Mouse (Mus musculus) limb, embryonic 11.5 days (tissue): ENCODE measurements around the gene Nol4l. TPM values are rescaled to one million over a fixed set of nuclear protein-coding genes. Genes with fewer than 3 reads are reported as not detected.
"Not testable (repeated sequence)": the region's sequence is repeated elsewhere in the genome, so short reads cannot be mapped to it uniquely, and the experiment has no call there.

Experiments used
- ATAC-seq: fragments of 200-750 bp; cut with Nextera tagmentation; 2 replicates; pipeline ENCODE4 v1.8.0; 2017; ENCODE audit warnings: low read depth; ENCODE audit not compliant: insufficient number of reproducible peaks, low FRiP score, low TSS enrichment
- DNase-seq: peaks from one replicate; pipeline ENCODE4 v3.0.0-alpha.2; 2015; ENCODE audit warnings: low spot score
- H3K27ac ChIP-seq: fragments of 300-500 bp; sonication (generic); replicated peaks from 2 replicates; pipeline ENCODE4 v1.5.1; 2014; ENCODE audit warnings: low read depth, mild to moderate bottlenecking, low read length
- H3K27me3 ChIP-seq: fragments of 300-500 bp; sonication (generic); 2 replicates; pipeline ENCODE4 v1.6.1; 2014; ENCODE audit warnings: mild to moderate bottlenecking, low read length, mixed read lengths; ENCODE audit not compliant: control insufficient read depth, insufficient read depth
- H3K36me3 ChIP-seq: fragments of 300-500 bp; sonication (generic); 2 replicates; pipeline ENCODE4 v1.6.1; 2014; ENCODE audit warnings: mild to moderate bottlenecking, low read length, moderate library complexity, mixed read lengths; ENCODE audit not compliant: control insufficient read depth, insufficient read depth
- H3K4me1 ChIP-seq: fragments of 300-500 bp; sonication (generic); 2 replicates; pipeline ENCODE4 v1.6.1; 2014; ENCODE audit warnings: low read length, mixed read lengths; ENCODE audit not compliant: control insufficient read depth, insufficient read depth
- H3K4me2 ChIP-seq: fragments of 300-500 bp; sonication (generic); 2 replicates; pipeline ENCODE4 v1.6.1; 2014; ENCODE audit warnings: low read depth, mild to moderate bottlenecking, moderate library complexity; ENCODE audit not compliant: severe bottlenecking
- H3K4me3 ChIP-seq: fragments of 300-500 bp; sonication (generic); 2 replicates; pipeline ENCODE4 v1.5.1; 2014; ENCODE audit warnings: low read depth, low read length
- H3K9ac ChIP-seq: fragments of 300-500 bp; sonication (generic); 2 replicates; pipeline ENCODE4 v1.6.1; 2014; ENCODE audit warnings: mild to moderate bottlenecking, low read length
- H3K9me3 ChIP-seq: fragments of 300-500 bp; sonication (generic); 2 replicates; pipeline ENCODE4 v1.6.1; 2016; ENCODE audit warnings: low read length; ENCODE audit not compliant: control insufficient read depth
- WGBS: fragments of 180-500 bp; shearing (Covaris S2); extraction: QIAGEN DNeasy Blood & Tissue Kit; methylation state at CpG from one replicate; pipeline ENCODE4 v1.1.7; 2014; 5-methylcytosine and 5-hydroxymethylcytosine counted together
- polyA plus RNA-seq: library from polyadenylated mRNA; unstranded; fragments of >200 nt; fragmentation: Nextera tagmentation; extraction: Ambion mirVana; gene quantifications from 2 replicates; pipeline ENCODE4 v1.2.1, GENCODE M21; 2014

The Nol4l gene
- polyA plus RNA-seq, 1 experiment from 2014 or later = 14.0 TPM

GRCm38 (mm10) chr2:153496898-153497297, 32.9 kb downstream of the Nol4l start:
- Histone ChIP-seq H3K36me3 (no peaks in the 10 kb centered on the region), H3K4me2 (no peak overlapping the region), H3K27ac (no peak overlapping the region), H3K4me3 (no peak overlapping the region), H3K4me1 (peaks cover 19% of the 10 kb centered on the region), H3K27me3 (peaks cover 3% of the 10 kb centered on the region), H3K9me3 (no peaks in the 10 kb centered on the region), H3K9ac (no peak overlapping the region)
- ATAC-seq = no peak
- DNase-seq = peak; percentile 29
- WGBS = 50% methylated on average over 13 of the region's 13 CpGs

- H3K4me1 ChIP-seq = peaks cover 19% of the 10 kb centered on the region
- no peaks in the 10 kb centered on the region for H3K36me3 ChIP-seq
- H3K9ac ChIP-seq = no peak overlapping the region
- DNase-seq (no peak), ATAC-seq (no peak)
- H3K9me3 ChIP-seq = no peaks in the 10 kb centered on the region
- H3K4me2 ChIP-seq = no peak overlapping the region
- WGBS = 87% methylated on average over 6 of the region's 6 CpGs
- H3K27me3 ChIP-seq = peaks cover 9% of the 10 kb centered on the region
- no peak overlapping the region for H3K4me3 ChIP-seq
- no peak overlapping the region for H3K27ac ChIP-seq
Observed at GRCm38 (mm10) chr2:153496301-153496700, 33.5 kb downstream of the Nol4l start.

DNA sequence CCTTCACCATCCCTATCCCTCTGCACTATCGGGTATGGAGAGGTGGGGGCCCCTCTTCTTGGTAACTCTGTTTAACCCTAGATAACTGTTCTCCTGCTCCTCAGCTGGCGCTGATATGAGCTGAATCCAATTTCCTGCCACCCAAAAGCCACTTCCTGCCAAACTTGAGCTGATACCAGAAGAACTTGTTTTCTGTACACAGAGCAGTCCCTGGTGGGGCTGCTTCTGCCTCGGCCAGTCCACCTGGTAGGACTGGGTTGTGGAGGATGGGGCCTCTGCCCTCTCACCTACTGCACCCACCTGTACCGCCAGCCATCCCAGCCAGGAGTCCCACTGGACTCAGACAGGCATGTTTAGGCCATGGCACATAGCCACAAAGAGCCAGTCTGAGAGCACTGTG, 34.0 kb downstream of the Nol4l start:
- no peak overlapping the region for H3K4me2 ChIP-seq
- H3K36me3 ChIP-seq = no peaks in the 10 kb centered on the region
- peaks cover 19% of the 10 kb centered on the region for H3K4me1 ChIP-seq
- H3K27ac ChIP-seq = no peak overlapping the region
- peaks cover 12% of the 10 kb centered on the region for H3K27me3 ChIP-seq
- no peak overlapping the region for H3K4me3 ChIP-seq
- H3K9me3 ChIP-seq = no peaks in the 10 kb centered on the region
- H3K9ac ChIP-seq = no peak overlapping the region
- 81% methylated on average over 4 of the region's 4 CpGs for WGBS
- DNase-seq (no peak), ATAC-seq (no peak)

- not testable (repeated sequence) for DNase-seq, ATAC-seq, H3K4me3 ChIP-seq, H3K9ac ChIP-seq, H3K27ac ChIP-seq, H3K9me3 ChIP-seq, H3K36me3 ChIP-seq, H3K4me2 ChIP-seq
- Histone ChIP-seq H3K4me1 (peaks cover 19% of the 10 kb centered on the region), H3K27me3 (peaks cover 12% of the 10 kb centered on the region)
- 95% methylated on average over 4 of the region's 4 CpGs for WGBS
Observed at GRCm38 (mm10) chr2:153495391-153495790, 34.4 kb downstream of the Nol4l start.

DNA sequence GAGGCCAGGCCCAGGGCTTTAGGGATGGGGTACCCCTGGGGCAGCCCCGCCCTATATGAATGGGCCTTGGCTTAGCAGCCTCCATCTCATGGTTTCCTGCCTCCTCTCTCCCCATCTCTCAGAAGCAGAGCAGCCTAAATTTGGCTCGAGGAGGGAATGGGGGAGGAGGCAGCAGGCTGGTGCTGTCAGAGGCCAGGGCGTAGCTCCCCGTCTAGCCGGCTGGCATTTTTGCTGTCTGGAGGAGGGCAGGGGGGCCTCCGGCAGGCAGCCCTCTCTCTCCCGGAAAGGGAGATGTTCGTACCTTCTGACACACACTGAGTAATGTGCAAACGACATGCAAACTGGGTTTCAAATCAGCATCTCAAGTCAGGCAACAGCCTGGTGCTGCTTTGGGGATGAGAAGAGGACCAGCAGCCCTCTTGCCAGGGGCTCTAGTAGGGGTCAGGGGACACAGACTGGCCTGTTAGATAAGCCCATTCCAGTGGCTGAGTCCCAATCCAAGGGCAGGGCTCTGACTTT, 35.4 kb downstream of the Nol4l start:
- H3K9ac ChIP-seq = no peak overlapping the region
- H3K27ac ChIP-seq = no peak overlapping the region
- 16% methylated on average over 9 of the region's 9 CpGs for WGBS
- no peaks in the 10 kb centered on the region for H3K36me3 ChIP-seq
- peaks cover 12% of the 10 kb centered on the region for H3K27me3 ChIP-seq
- no peak overlapping the region for H3K4me2 ChIP-seq
- H3K4me3 ChIP-seq = no peak overlapping the region
- H3K4me1 ChIP-seq = peaks cover 19% of the 10 kb centered on the region
- DNase-seq (no peak), ATAC-seq (no peak)
- H3K9me3 ChIP-seq = no peaks in the 10 kb centered on the region

- Histone ChIP-seq H3K4me1 (peaks cover 19% of the 10 kb centered on the region), H3K9ac (no peak overlapping the region), H3K4me3 (no peak overlapping the region), H3K36me3 (no peaks in the 10 kb centered on the region), H3K4me2 (no peak overlapping the region), H3K27me3 (peaks cover 12% of the 10 kb centered on the region), H3K27ac (no peak overlapping the region), H3K9me3 (no peaks in the 10 kb centered on the region)
- no peak for DNase-seq
- WGBS = 9% methylated on average over 6 of the region's 6 CpGs
- ATAC-seq = no peak
Observed at GRCm38 (mm10) chr2:153493781-153494292, 35.9 kb downstream of the Nol4l start.

DNA sequence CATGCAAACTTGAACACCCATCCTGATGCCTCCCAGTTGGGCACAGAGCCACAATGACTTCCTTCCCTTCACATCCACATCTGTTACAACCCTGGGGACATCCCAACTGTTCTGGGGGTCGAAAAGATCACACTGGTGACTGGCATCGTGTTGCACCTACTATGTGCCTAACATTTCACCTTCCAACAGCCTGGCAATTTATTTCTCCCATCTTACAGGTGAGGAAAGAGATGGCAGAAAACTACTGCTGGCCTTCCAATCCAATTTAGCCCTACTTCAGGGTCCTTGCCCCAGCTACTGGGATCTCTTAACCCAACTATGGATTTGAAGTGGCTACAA, 36.4 kb downstream of the Nol4l start:
- DNase-seq (no peak), ATAC-seq (no peak)
- Histone ChIP-seq H3K36me3 (no peaks in the 10 kb centered on the region), H3K9ac (no peak overlapping the region), H3K4me3 (peak overlapping the region; percentile 48; the same call in 1 of the 2 replicates), H3K4me1 (peaks cover 19% of the 10 kb centered on the region), H3K9me3 (no peaks in the 10 kb centered on the region), H3K27ac (no peak overlapping the region), H3K4me2 (peak overlapping the region; percentile 94), H3K27me3 (peaks cover 12% of the 10 kb centered on the region)
- 22% methylated on average over 2 of the region's 2 CpGs for WGBS

DNA sequence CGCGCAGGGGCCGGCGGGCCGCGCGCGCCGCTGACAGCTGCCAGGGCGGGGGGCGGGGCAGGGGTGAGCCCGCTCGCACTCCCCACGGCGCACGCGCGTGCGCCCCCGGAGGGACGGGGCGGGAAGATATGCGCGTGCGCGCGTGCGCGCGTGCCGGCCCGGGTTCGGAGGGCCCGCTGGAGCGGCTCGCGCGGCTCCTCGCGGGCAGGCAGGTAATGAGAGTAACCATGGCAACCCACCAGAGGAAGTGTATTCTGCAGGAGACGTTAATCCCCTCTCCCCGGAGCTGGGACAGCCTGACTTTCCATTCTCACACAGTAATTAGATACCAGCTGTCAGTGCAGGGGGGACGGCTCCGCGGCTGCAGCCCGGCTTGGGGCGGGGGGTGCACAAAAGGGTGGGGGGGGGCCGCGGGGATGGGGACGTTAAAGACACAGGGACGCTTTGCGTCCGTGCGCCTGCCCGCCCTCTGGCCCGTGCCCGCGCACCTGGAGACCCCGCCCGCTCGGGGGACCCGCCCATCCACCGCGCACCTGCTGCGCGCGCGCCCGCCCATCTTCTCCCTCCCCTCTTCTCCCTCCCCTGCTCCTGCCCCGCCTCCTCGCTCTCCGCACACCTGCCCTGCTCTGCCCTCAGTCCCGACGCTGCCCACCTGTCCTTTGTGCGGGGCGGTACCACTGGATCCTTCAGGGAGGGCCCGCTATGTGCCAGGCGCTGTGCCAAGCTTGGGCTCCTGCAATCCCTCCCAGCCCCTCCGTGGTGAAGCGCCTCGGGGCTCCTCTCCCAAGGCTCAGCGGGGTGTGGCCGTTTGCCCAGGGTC, 37.0 kb downstream of the Nol4l start, which contains the start of gene 4930404H24Rik:
Gene 4930404H24Rik (plus strand): TSS at position 218 of the 820 bp plus-strand sequence.
- Histone ChIP-seq H3K9ac (peak within 1 kb of the TSS; percentile 38), H3K9me3 (no peaks in the 10 kb centered on the region), H3K27me3 (peaks cover 12% of the 10 kb centered on the region), H3K36me3 (no peaks in the 10 kb centered on the region), H3K27ac (no peak within 1 kb of the TSS), H3K4me2 (peak within 1 kb of the TSS; percentile 94), H3K4me1 (peaks cover 19% of the 10 kb centered on the region), H3K4me3 (peak within 1 kb of the TSS; percentile 48)
- peak; percentile 77 for DNase-seq
- 1% methylated on average over 56 of the region's 83 CpGs for WGBS
- ATAC-seq = peak; percentile 70
